Mouse (Mus musculus): Measurements from ENCODE around the gene Hmg20b. TPM values are rescaled to one million over a fixed set of nuclear protein-coding genes. Genes with fewer than 3 reads are reported as not detected.

Gene Hmg20b
- polyA plus RNA-seq, 1 experiment from 2014 or later = 46.5 TPM

DNA sequence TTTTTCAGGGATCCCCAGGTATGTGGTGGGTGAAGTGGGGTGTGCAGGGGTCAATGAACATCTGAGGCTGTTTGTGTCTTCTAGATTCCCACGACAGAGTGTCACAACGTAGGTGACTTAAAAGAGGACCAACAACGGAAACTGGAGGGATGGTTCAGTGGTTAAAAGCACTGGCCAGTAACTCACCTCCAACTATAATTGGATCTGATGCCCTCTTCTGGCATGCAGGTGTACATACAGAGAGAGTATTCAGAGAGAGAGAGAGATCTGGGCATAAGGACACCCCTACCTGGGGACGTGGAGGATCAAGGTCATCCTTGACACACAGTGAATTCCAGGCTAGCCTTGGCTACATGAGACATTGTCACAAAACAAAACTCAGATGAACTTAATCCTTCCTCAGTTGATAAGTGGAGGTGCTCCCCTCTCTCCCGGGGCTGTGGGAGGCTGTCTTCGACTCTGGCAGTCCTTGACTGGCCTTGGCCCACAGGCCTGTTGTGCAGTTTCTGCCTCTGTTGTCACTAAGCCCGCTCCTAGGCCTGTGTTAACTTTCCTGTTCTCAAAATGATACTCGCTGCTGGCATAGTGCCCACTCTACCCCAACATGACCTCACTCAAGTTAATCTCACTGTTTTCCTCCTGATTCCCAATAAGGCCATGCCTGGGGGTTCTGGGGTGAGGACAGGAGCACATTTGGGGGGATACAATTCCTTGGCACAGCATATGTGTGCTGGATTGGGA lies 5.7 kb downstream of the Hmg20b start:
- WGBS = 58% methylated on average over 8 of the region's 8 CpGs
- H3K27me3 ChIP-seq = peaks cover 74% of the 10 kb centered on the region

DNA sequence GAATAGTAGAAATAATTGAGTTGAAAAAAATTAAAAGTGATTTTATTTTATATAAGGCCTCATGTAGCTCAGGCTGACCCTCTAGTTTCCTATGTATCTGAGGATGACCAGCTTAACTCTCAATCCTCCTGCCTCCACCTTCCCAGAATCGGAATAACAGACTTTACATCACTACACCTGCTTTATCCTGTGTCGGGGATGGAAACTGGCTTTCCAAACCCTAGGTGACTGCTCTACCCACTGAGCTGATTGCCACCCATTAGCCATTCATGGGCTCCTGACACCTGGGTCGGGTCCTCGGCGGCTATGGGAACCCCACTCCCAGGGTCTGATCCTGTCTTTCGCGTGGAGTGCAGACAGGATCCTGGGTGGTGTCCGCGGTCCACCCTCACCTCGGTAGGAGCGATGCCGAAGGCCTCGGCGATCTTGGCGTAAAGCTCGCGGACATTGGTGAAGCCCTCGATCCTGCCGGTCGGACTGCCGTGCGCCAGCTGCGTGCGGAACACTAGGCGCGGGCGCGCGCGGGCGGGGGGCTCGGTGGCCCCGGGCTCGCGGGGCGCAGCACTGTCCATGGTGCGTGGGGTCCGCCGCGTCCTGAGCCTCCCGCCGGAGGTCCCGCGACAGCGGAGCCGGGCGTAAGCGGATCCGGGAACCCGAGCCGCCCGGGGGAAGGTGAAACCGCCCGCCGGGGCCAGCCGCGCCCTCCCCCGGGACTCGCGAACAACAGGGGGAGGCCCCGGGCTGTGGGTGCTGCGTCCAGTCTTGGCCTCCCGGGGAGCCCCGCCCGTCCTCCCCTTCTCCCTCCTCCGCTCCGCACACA lies 7.4 kb downstream of the Hmg20b start, which contains the start of gene Gipc3:
TSS of gene Gipc3 (minus strand) at position 581 of the 820 bp plus-strand sequence.
- Histone ChIP-seq H3K4me2 (peak within 1 kb of the TSS; percentile 68), H3K9me3 (no peaks in the 10 kb centered on the region), H3K4me1 (replicated peaks) (peaks cover 19% of the 10 kb centered on the region), H3K4me3 (peak within 1 kb of the TSS; percentile 43), H3K27me3 (peaks cover 83% of the 10 kb centered on the region), H3K9ac (peak within 1 kb of the TSS; percentile 65), H3K36me3 (no peaks in the 10 kb centered on the region), H3K27ac (replicated peaks) (no peak within 1 kb of the TSS)
- 5% methylated on average over 66 of the region's 67 CpGs for WGBS
- ATAC-seq (ENCODE audit: low read depth) = no peak

More for the DNA sequence above, 5.7 kb downstream of the Hmg20b start:
- H3K36me3 ChIP-seq = no peaks in the 10 kb centered on the region
- H3K4me3 ChIP-seq = no peak overlapping the region
- ATAC-seq (ENCODE audit: low read depth) = no peak
- peaks cover 27% of the 10 kb centered on the region for H3K4me1 ChIP-seq (replicated peaks)
- H3K9me3 ChIP-seq = no peaks in the 10 kb centered on the region
- no peak overlapping the region for H3K9ac ChIP-seq
- no peak overlapping the region for H3K27ac ChIP-seq (replicated peaks)
- no peak overlapping the region for H3K4me2 ChIP-seq

GRCm38 (mm10) chr10:81341333-81341949 lies 8.8 kb downstream of the Hmg20b start:
- H3K27me3 ChIP-seq = peaks cover 83% of the 10 kb centered on the region
- no peak for ATAC-seq (ENCODE audit: low read depth)
- no peaks in the 10 kb centered on the region for H3K36me3 ChIP-seq
- H3K9me3 ChIP-seq = no peaks in the 10 kb centered on the region
- no peak overlapping the region for H3K9ac ChIP-seq
- no peak overlapping the region for H3K4me2 ChIP-seq
- H3K27ac ChIP-seq (replicated peaks) = no peak overlapping the region
- peaks cover 10% of the 10 kb centered on the region for H3K4me1 ChIP-seq (replicated peaks)
- WGBS = 36% methylated on average over 16 of the region's 16 CpGs
- no peak overlapping the region for H3K4me3 ChIP-seq

DNA sequence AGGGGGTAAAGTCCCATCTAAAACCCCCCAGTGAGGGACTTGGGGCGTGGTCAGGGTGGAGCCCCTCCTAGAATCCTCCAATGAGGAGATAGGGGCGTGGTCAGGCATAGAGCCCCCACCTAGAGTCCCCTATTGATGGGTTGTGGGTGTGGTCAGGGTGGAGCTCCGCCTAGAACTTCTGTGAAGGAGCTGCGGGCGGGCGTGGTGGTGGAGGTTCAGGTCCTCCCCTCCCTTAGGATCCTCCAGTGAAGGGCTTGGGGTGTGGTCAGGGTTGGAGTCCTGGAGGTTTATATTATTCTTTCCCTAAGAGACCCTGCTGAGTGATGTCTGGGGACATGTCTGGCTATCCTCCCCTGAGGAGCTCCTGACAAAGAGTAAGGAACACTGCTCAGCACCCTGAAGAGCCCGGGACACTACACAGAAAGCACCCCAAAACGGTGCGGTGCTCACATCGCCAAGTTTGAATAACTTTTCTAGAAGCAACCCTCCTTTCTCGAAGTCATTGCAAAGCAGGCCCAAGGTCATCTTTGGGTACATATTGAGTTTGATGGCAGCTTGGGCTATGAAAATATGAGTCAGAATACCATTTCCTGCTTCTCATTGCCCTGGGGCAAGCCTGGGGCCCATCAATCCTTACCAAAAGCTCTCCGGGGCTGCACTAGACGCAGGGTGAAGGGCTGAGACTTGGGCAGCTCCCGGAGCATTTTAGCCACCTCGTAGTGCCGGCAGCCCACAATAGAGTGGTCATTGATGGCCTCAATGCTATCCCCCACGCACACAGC lies 9.5 kb downstream of the Hmg20b start:
- no peak overlapping the region for H3K4me3 ChIP-seq
- ATAC-seq (ENCODE audit: low read depth) = no peak
- H3K4me2 ChIP-seq = no peak overlapping the region
- no peak overlapping the region for H3K27ac ChIP-seq (replicated peaks)
- no peaks in the 10 kb centered on the region for H3K36me3 ChIP-seq
- H3K9ac ChIP-seq = no peak overlapping the region
- peaks cover 8% of the 10 kb centered on the region for H3K4me1 ChIP-seq (replicated peaks)
- peaks cover 81% of the 10 kb centered on the region for H3K27me3 ChIP-seq
- 34% methylated on average over 17 of the region's 17 CpGs for WGBS
- H3K9me3 ChIP-seq = no peaks in the 10 kb centered on the region

DNA sequence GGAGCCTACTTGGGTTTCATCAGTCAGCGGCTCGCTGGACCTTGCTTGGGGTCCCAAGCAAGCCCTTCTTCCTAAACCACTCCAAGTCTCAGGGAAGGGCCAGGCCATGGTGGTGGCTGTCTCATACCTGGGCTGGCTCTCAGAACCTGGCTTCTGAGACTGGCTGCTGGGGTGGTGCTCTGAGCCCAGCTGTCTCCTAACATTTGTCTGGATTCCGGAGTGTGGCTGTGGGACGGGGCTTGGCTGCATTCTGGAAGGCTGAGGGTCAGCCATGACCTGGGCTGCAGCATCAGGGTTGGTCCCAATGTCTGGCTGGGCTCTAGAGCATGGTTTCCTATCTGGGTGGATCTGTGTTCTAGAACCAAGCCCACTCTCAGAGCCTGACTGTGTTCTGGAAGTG lies 13.7 kb downstream of the Hmg20b start:
- 96% methylated on average over 4 of the region's 4 CpGs for WGBS
- no peaks in the 10 kb centered on the region for H3K36me3 ChIP-seq
- H3K27ac ChIP-seq (replicated peaks) = no peak overlapping the region
- peaks cover 4% of the 10 kb centered on the region; the same call in 1 of the 2 replicates for H3K4me1 ChIP-seq (replicated peaks)
- H3K4me3 ChIP-seq = no peak overlapping the region
- H3K27me3 ChIP-seq = peaks cover 71% of the 10 kb centered on the region
- H3K9me3 ChIP-seq = no peaks in the 10 kb centered on the region
- H3K4me2 ChIP-seq = no peak overlapping the region
- ATAC-seq (ENCODE audit: low read depth) = no peak
- H3K9ac ChIP-seq = no peak overlapping the region

DNA sequence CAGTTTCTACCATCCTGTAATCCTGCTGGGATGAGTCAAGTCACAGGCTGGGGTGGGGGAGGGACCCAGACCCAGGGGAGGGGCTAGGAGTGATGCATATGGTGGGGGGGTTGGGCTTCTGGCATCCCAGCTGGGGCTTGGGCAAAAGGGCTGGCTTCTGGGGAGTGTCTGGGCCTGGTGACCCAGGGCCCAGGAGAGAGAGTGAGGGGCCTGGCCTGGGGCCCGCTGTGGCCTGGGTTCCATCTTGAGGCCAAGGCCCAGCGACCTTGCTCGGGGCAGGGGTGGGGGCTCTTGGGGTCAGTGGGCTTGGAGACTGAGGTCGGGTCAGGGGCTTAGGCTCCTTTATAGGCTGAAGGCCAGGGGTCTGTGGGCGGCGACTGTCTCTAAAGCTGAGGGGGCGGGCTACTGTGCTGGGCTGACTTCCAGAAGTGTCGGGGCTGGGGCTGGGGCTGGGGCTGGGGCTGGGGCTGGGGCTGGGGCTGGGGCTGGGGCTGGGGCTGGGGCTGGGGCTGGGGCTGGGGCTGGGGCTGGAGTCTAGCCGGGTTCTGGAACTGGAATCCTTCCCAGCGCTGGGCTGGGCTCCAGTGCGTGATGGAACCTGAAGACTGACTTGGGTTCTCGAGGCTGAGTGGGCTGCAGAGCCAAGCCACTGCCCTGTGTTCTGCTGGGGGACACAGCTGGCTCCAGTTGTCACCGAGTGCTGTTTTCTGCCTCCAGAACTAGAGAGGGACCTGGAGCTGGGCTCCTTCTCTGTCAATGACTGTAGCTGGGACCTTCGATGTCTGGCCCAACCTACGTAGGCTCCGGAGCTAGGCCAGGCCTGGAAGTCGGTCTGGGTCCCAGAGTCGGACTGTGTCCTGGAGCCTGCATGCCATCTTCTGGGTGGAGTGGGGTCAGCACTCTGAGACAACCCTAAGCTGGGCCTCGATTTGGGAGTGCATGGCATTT lies 14.6 kb downstream of the Hmg20b start:
- Histone ChIP-seq H3K9ac (peak overlapping the region; percentile 41; the same call in 1 of the 2 replicates), H3K4me3 (no peak overlapping the region), H3K27ac (replicated peaks) (peak overlapping the region; percentile 28; the same call in 1 of the 2 replicates), H3K36me3 (no peaks in the 10 kb centered on the region), H3K4me1 (replicated peaks) (peaks cover 4% of the 10 kb centered on the region; the same call in 1 of the 2 replicates), H3K27me3 (peaks cover 64% of the 10 kb centered on the region), H3K4me2 (no peak overlapping the region), H3K9me3 (no peaks in the 10 kb centered on the region)
- 42% methylated on average over 18 of the region's 19 CpGs for WGBS
- ATAC-seq (ENCODE audit: low read depth) = 0 out of 2 replicates have a peak, but pooled peaks have one; percentile 33

DNA sequence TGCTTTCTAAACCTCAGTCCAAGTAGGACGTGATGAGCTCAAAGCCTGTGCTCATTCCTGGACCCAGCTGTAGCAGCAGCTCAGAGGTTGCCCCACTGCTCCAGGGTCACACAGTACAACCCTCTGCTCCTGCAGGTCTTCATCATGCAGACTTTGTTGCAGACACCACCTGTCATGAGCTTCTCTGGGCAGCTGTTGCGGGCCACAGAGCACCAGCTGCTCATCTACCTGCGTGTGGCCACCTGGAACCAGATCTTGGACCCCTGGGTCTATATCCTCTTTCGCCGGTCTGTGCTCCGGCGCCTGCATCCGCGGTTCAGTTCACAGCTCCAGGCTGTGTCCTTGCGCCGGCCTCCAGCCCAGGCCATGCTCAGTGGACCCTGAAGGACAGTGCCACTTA lies 16.0 kb downstream of the Hmg20b start:
- no peak overlapping the region for H3K4me3 ChIP-seq
- H3K27me3 ChIP-seq = peaks cover 56% of the 10 kb centered on the region
- H3K9me3 ChIP-seq = no peaks in the 10 kb centered on the region
- WGBS = 69% methylated on average over 11 of the region's 11 CpGs
- H3K9ac ChIP-seq = no peak overlapping the region
- no peaks in the 10 kb centered on the region for H3K36me3 ChIP-seq
- no peak overlapping the region for H3K27ac ChIP-seq (replicated peaks)
- peaks cover 15% of the 10 kb centered on the region for H3K4me1 ChIP-seq (replicated peaks)
- no peak for ATAC-seq (ENCODE audit: low read depth)
- no peak overlapping the region for H3K4me2 ChIP-seq

DNA sequence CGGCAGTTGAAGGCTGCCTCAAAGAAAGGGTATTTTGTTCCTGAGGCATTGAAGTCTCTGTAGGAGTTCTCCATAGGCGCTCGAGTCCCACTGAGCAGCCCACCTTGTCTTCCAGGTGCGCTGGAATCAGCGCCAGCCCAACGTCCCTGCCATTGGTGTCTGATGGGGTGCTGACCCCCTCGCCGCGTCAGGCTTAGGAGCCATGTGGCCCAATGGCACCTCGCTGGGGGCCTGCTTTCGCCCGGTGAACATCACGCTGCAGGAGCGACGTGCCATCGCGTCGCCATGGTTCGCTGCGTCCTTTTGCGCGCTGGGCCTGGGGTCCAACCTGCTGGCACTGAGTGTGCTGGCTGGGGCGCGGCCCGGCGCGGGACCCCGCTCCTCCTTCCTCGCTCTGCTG lies 18.0 kb downstream of the Hmg20b start:
- H3K4me3 ChIP-seq = no peak overlapping the region
- H3K4me1 ChIP-seq (replicated peaks) = peaks cover 25% of the 10 kb centered on the region
- 0 out of 2 replicates have a peak overlapping the region, but pooled peaks have one; percentile 17 for H3K9ac ChIP-seq
- H3K27me3 ChIP-seq = peaks cover 40% of the 10 kb centered on the region
- no peak overlapping the region for H3K27ac ChIP-seq (replicated peaks)
- WGBS = 19% methylated on average over 29 of the region's 29 CpGs
- ATAC-seq (ENCODE audit: low read depth) = no peak
- no peaks in the 10 kb centered on the region for H3K9me3 ChIP-seq
- H3K36me3 ChIP-seq = peaks cover 1% of the 10 kb centered on the region
- H3K4me2 ChIP-seq = 0 out of 2 replicates have a peak overlapping the region, but pooled peaks have one; percentile 1

- no peak overlapping the region for H3K4me3 ChIP-seq
- 0 out of 2 replicates have a peak overlapping the region, but pooled peaks have one; percentile 34 for H3K9ac ChIP-seq
- peaks cover 22% of the 10 kb centered on the region for H3K4me1 ChIP-seq (replicated peaks)
- no peaks in the 10 kb centered on the region for H3K9me3 ChIP-seq
- H3K27ac ChIP-seq (replicated peaks) = no peak overlapping the region; the same call in 1 of the 2 replicates
- H3K4me2 ChIP-seq = peak overlapping the region; percentile 3; the same call in 1 of the 2 replicates
- peaks cover 31% of the 10 kb centered on the region for H3K27me3 ChIP-seq
- no peak for ATAC-seq (ENCODE audit: low read depth)
- WGBS = 57% methylated on average over 4 of the region's 4 CpGs
- peaks cover 24% of the 10 kb centered on the region for H3K36me3 ChIP-seq
These were observed 20.3 kb downstream of the Hmg20b start for GRCm38 (mm10) chr10:81330007-81330406.

- 0 out of 2 replicates have a peak, but pooled peaks have one; percentile 12 for ATAC-seq (ENCODE audit: low read depth)
- H3K4me1 ChIP-seq (replicated peaks) = peaks cover 21% of the 10 kb centered on the region
- peaks cover 30% of the 10 kb centered on the region for H3K36me3 ChIP-seq
- H3K9me3 ChIP-seq = no peaks in the 10 kb centered on the region
- 73% methylated on average over 10 of the region's 10 CpGs for WGBS
- peak overlapping the region; percentile 49; the same call in 1 of the 2 replicates for H3K27ac ChIP-seq (replicated peaks)
- peak overlapping the region; percentile 11; the same call in 1 of the 2 replicates for H3K4me2 ChIP-seq
- H3K9ac ChIP-seq = peak overlapping the region; percentile 22; the same call in 1 of the 2 replicates
- no peak overlapping the region for H3K4me3 ChIP-seq
- H3K27me3 ChIP-seq = peaks cover 27% of the 10 kb centered on the region
These were observed 20.9 kb downstream of the Hmg20b start for GRCm38 (mm10) chr10:81329194-81329975.

Data from neural tube, embryonic 13.5 days (tissue).